Mouse (Mus musculus) T-helper 2 cell (primary cell): ENCODE results near the gene Rab3c.

Experiments
- in situ Hi-C: fragments of 300-600 bp; cut with MboI, MseI; formaldehyde crosslinking; loops from one replicate; pipeline ENCODE4 v1.15.1; 2025; ENCODE audit warnings: high pct_unique_total_duplicates

Rab3c gene

DNA sequence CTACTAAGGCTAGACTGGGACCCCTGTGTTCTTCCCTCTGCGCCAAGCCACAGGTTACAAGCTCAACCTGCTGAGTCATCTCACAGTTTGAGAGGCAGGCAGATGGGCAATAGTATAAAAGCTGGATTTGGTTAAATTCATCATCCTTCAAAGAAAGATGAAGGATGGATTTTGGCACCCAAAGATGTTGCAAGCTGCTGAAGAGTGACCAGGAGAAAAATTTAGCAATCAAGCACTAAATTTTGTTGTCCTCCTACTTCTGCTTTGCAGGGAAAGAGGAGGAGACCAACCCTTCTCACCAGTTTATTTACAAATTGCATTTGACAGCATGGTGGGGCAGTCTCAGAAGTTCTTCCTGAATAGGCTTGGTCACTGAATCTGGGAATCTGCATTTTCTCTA, 90.8 kb downstream of the Rab3c start:
- in situ Hi-C loops, result no loop called here

DNA sequence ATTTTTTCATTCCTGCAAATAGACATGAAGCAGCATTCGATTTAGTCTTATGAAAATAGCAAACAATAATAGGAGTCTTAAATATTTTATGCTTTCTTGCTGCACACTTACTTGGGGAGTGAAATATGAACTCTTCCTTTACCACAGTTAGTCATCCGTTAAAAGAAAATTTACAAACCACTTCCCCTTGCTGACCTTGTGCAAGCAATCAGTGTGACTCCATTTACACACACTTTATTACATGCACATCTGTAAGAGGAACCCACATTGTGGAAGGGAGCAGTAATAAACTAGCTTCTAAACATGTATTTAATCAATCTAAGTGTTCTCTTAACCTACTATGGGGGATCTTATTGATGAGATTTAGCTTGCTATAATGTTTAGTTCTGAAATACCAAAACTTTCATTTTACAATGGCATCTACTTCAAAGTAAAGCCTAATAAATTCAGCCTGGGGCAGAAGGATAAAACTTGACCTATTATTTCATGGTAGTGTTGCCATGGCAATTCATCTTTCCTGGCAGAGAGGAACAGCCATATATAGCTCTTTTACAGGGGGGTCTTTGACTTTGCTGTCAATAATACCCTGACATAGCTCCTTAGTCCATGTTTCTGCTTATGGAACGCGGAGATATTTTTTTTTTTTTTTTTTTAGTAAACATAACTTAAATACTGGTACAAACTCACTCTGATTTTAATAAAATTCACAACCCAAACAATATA, 95.7 kb downstream of the Rab3c start:
- in situ Hi-C loops, result no loop called here

DNA sequence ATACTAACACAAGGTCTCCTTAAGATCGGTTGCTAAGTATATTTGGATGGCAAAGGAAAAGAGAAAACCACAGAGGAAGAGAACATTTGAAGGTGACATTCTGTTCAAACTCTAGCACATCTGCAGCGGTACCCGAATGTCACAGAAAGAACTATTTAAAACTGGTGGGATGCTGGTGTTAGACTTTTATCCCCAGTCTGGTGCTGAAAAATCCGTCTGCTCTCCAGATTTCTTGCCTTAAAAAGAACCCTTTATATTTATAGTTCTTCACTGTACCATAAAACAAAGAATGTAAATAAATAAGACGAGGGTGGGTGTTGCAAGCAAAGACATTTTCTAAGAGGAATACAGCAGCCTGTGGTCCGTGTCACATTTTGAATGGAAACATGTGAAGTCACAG, 105.1 kb downstream of the Rab3c start:
- in situ Hi-C loops, result no loop called here

DNA sequence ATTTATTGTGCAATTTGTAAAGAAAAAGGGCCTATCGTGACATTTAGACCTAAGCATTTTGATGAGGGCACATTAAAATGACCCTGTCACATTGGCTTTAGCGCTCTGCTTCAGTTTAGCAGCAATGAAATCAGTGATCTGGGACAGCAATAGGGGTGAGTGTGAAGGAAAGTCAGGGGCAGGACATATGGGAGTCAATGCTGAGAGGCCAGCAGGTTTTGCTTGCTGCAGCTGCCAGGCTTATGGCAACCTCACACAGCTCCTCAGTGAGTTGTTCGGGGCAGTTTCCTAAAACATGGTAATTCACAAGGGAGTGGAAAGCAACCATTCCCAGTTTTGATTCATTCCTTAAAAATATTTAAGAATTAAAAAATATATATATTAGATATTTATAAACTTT, 111.1 kb downstream of the Rab3c start:
- in situ Hi-C loops, result no loop called here

DNA sequence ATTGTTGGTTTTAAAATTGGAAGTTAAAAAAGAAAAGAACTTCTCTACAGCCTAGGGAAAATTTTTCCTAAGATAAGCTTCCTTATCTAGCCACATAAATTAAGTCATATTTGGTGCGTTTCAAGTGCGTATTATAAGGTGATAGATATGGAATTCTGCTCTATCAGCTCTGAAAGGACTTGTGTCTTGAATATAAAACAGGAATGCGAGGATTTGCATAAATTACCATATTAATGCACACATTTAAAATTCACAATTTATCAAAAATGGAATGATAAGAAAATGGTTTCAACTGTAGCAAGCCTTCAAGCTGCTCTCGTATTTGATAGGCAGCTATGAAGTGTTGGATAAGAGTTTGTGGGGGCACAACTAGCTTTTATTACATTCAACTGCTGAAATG, 111.6 kb downstream of the Rab3c start:
- in situ Hi-C loops, result no loop called here

DNA sequence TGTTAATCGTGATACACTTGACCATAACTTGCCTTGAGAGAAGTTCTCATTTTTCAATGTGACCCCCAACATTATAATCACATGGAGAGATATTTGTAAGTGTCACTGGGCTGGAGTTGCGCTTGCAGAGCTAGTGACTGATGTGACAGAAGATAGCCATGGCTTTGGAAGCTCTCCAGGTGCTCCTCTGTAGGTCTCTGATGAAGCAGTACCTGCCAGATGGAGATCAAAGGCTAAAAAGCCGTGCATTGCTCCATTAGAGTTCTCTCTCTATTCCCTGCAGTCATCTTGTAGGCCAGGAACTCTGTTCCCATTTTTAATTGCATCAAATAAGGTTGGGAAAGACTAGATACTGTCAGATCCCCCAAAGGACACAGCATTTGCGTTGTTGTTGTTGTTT, 112.2 kb downstream of the Rab3c start:
- in situ Hi-C loops, result no loop called here

DNA sequence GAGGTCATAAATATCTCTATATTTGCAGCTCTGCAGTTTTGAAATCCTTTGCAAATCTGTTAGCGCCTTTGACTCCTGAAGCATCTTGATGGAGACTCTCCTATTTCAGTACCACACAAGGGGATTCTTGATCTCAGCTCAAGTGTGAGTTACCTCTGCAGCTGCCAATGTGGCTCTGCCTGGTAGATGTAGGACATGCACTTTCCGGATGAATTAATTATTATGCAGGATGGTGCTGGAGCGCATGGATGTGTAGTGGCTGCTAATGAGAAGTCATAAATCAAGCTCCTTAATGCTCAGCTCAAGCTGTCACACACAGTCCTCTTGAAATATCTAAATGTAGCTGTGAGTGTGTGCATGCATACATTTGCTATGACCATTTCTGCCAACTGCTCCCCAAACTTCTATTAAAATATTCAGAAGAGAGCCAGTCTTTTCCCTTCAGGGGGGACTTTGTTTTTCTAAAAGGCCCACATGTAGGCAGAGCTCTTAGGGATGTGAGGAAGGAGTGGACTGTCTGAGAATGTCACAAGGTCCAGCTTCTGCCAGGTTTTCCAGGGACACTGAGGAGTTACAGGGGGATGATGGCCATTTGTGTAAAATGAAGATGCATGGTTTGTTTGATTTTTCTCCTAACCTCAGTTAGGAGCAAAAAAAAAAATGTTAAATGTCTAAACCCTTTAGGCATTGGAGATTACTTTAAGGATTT, 114.0 kb downstream of the Rab3c start:
- in situ Hi-C loops, result no loop called here

DNA sequence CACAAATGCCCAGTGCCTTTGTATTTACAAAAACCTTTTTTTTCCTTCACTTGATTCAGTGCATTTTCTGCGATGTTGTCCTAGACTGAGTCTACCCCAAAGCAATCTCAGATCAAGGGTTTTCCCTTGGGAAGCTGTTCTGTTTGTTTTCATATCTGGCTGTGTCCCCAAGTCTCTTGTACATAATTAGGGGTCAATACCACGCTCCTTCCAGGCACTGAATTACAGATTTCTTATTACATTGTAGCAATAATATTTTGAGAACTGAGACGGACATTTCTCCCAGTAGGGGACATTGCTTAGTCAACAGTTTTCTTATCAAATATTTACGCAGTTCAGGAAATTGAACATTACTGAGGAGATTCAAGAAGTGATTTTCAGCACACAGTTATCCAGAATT, 120.8 kb downstream of the Rab3c start:
- in situ Hi-C loops, result no loop called here

DNA sequence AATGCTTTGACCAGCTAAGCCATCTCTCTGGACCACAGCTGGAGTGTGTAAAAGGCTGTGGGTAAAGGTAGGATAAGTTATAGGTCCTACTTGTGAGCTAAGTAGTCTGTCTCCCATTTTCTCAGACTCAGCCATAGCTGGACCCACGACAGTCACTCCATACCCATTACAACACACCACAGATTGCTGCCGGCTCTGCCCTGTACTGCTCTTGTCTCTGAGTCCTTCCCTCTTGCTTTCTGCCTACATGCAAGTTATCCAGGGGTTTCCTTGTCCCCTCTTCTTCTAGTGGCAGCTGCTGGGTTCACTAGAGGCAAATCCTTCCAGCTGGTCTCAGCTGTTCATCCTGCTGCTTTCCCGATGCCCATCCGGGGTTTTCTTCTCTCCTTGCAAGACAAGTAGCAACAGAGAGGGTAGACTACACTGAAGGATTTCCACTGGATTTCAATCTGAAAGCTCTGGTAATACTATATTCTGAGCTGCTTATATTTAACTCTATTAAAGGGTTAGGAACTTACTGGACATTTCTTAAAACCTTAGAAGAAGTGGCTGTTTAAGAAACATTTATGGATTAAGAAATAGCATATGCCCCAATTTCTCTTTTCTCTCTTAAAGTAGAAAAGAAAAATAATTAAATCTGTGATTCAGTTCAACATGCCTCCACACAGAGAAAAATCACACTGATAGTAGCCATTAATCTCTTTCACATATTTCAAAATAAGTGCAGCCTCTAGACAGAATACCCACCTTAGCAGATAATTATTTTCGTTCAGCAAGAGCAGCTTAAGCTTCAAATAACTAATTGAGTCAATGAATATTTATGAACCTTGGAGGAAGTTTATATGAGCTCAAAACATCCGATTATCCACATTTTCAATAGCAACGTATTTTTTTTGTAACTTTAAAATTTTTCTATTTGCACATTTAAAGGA, 121.9 kb downstream of the Rab3c start:
- in situ Hi-C loops, result no loop called here

DNA sequence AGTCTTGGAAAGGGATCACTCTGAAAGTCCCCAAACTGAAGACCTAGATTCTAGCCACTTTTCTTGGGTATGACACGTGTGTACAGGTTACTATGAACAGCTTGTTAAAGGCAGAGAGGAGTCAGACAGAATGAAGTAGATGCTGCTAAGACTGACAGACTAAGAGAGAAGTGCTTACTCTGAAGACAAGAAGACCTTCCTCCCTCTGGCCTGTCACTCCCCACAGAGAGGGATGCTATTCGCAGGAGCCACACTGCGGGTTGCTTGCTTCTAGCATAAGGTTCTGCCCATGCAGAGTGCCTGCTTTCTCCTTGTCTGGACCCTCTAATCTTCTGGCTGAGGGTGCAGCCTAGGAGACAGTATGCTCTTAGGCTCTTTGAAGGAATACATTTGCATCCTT, 135.3 kb downstream of the Rab3c start:
- in situ Hi-C loops, result no loop called here

DNA sequence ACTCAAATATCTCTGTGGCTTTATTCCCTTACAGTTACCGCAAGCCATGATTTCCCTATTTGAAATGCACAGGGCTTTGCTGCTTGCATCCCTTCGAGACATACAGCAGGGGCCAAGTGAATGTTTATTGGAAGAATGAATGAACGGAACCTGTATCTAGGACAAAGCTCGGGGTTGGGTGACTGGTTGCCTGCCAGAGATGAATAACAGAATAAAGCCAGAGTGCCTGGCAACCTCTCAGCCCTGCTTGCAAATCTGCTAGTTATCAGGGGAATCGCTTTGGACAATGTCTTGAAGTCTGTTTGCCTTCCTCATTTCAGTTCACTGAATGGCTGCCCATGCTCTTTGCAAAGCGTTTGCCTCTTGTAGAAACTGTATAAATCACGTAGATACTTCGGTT, 135.8 kb downstream of the Rab3c start:
- in situ Hi-C loops, result no loop called here

DNA sequence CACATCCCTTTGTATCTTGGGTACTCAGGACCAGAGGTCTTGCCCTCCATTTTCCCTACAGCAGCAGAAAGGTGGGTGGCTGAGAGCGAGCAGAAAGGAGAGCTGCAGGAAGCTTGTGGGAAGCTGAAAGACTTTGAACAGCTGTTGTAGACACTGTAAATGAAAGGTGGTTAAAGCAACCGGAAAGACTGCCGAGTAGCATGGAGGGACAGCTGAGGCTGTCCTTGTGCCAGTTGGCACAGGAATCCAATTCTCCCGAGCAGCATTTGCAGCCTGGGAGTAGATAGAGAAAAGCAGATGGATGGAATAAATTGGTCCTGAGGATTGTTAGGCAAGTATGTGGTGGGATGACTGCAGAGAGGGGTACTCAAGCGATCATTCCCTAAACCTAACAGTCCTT, 141.5 kb downstream of the Rab3c start:
- in situ Hi-C loops, result no loop called here

DNA sequence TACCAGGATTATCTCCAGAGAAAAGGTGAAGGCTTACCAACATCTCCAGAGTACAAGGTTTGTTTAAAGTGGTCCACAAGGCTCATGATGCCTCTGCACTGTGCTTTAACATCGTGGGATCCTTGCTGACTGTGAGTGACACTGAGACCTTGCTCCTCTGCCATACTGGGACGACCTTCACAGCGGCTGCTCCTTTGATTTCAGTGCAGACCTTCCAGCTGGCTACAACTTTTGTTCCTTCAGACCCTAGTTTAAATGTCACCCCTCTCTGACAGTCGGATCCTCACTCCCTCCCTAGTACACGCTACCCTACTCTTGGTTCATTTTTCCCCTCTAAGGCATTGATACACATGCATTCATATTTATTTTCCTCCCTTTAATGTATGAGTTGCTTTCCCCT, 142.2 kb downstream of the Rab3c start:
- in situ Hi-C loops, result no loop called here

DNA sequence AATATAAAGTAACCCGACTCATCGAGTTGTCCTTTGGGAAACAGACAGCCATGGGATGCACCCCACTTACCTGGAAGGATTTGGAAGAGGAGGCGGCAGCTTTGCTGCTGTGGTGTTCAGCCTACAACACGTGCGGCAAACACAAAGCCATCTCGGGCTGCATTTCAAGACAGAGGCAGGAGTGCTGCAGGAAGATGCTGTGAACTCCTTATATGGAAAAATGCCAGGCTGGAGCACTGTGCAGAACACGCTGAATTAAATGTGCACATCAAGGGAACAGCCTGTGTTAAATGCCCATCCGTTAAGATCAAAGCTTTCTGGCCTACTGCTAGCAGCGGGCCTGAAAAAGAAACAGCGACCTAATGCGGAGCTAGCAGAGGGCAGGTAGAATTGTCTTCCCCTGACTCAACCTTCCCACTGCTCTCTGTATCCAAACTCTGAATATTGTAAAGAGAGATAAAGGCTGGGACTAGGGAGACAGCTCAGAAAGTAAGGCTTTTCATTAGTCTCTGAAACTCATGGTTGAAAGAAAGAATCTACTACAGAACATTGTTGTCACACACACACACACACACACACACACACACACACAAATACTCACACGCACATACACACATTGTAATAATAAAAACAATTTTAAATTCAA, 153.1 kb downstream of the Rab3c start:
- in situ Hi-C loops, result no loop called here

DNA sequence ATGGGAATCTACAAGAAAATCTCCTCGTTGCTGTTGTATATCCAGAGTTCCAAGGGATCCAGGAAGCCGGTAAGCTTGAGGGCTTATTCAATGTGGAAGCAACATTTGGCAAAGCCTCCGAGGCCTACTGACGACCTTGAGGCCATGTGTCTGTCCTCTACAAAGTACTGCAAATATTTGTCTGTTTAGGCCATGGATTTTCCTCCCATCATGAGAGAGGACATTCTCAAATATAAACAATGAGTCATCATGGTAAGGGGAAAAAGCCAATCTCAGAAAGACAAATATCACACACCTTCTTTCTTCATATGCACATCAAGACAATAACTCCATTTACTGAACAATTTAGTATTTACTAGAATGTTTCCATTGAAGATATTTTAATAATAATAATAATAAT, 158.0 kb downstream of the Rab3c start:
- in situ Hi-C loops, result no loop called here

DNA sequence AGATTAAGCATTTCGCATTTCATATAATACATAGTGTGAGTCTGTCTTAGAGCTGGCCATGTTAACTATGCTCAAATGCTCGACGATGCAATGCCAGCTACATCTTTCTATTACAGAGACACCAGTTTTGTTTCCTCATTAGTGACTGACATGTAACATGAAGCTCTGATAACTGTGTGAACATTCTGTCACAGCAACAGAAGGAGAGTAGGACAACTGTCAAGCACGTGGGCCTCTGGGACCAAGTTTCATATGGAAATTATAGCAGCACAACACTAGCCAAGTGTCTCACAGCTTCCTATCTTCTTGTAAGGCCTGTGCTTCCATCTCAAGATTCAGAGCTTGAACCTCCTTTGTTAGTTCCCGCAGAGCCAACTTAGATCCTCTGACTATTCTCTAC, 163.9 kb downstream of the Rab3c start:
- in situ Hi-C loops, result no loop called here

DNA sequence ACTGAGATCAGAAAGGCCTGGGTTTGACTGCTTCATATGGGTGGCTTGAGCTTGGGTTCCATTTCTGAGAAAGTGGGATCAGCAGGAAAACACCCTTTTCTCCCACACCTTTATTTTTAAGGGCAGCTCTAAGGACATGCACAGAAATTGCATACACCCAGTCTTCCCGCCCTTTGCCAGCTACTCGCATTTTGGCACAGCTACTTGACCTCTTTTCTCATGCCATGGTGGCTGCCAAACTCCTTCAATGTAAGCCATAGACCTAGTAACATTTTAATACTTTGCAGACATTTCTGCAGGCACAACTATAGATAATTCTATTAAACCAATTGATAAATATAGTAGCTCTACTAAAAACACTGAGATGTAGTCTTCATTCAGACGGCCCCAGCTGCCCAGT, 164.5 kb downstream of the Rab3c start:
- in situ Hi-C loops, result no loop called here

DNA sequence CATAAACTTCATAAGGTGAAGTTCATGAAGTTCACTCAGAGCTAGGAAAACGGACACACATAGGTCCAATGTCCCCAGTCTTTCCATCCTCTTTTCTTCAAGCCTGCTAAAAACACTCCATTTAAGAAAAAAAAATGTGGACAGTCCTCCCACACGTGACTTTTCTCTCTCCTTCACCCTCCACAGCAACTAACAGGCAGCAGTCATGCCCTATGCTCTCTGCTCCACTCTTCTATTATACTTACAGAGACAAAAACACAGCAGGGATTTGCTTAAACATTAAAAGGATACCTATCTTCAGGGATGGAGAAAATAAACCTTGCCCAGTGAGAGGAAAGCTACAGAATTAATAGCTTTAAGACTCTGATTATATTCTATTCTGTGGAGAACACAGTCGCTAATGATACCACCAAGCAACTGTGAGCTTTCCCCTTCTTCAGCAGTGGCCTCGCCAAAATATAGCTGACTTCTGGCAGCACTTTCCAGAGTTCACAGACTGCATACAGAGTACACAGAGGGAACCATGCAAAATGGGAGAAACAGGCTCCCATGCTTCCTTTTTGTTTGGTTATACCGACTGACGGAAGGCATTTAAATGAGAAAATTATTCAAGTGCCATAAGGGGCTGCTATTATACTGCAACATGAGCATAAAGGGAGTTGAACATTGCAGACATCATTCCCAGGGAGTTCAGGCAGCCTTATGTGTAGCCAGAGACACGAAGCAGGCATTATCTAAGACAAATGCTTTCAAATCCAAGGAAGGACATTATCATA, 165.7 kb downstream of the Rab3c start:
- in situ Hi-C loops, result no loop called here

DNA sequence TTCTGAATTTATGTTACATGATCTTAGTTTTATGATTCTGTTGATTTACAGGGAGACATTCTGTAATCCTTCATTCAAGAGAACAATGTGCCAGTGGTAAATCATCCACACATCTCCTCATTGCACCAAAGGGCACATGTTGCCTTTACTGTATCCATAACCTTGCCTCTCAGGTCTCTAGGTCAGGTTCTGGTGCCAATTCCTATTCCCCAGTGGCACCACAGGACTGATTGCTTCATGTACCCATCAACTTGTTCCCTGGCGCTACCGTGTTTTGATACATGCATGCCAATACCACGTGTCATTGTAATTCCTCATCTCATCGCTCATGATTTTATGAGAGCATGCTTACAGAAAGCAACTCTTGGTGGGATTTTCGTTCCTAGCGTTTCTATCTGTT, 167.1 kb downstream of the Rab3c start:
- in situ Hi-C loops, result no loop called here

DNA sequence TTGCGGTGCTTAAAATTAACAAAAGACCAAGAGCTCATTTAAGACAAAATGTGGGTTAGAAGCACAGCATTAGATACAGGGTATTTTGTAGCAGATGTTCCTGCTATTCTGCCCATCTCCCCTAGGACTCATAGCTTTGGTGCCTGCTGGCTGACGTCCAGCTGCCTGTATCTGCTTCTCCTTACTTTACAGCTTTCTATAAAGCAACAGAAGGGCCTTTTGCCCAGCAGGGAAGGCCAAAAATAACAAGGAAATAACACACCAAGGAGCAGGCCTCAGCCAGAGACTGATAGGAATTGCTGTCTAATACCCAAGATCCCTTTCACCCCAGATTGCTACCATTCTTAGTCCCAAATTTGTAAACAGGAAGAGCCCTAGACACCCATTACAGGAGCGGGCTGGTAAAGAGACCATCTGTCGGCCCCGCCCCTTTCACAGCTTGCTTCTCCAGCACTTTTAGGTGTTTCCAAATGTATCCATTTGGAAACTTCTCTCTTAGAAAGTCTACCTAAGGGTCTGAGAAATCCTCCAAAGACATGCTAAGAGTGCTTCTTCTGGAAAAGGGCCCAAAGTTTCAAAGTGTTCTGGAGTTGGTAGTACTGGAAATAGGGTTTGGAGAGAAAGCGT, 183.3 kb downstream of the Rab3c start:
- in situ Hi-C loops, result no loop called here

DNA sequence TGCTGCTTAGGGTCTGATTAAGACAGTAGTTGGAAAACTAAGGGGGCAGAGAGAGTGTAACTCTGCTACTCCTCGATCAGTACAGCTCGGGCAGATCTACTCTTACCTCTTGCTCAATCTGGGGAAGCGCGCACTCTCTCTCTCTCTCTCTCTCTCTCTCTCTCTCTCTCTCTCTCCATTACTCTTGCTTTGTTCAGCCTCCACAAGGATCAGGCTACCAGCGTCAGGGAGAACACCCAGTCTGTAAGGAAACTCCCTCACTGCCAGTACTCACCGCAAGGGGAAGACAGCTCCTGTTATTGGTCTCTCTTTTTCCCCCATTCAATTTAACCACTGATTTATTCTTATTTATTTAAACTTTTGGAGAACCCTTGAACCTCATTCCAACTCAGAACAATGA, 185.8 kb downstream of the Rab3c start:
- in situ Hi-C loops, result no loop called here
